Mouse (Mus musculus) stomach, postnatal 0 days (tissue): ENCODE results near the gene Cers2.

ENCODE experiments used
- CTCF ChIP-seq: IDR thresholded peaks from 2 replicates; pipeline ENCODE4 v1.5.1; 2016; ENCODE audit warnings: antibody characterized with exemption, low read depth, mild to moderate bottlenecking, moderate library complexity
- EP300 ChIP-seq: optimal IDR thresholded peaks from 2 replicates; pipeline ENCODE3; 2016; ENCODE audit warnings: antibody characterized with exemption

GRCm38 (mm10) chr3:95283589-95283941, 31.0 kb upstream of the Cers2 start:
- TF ChIP-seq CTCF (no peak), EP300 (no peak)
